Mouse (Mus musculus) right cerebral cortex, adult 18-20 months (tissue): ENCODE measurements around the gene Cand2.

Source experiments
- DNase-seq: peaks from one replicate; pipeline ENCODE4 v3.0.0; 2022; ENCODE audit warnings: mixed read lengths

Gene Cand2

DNA sequence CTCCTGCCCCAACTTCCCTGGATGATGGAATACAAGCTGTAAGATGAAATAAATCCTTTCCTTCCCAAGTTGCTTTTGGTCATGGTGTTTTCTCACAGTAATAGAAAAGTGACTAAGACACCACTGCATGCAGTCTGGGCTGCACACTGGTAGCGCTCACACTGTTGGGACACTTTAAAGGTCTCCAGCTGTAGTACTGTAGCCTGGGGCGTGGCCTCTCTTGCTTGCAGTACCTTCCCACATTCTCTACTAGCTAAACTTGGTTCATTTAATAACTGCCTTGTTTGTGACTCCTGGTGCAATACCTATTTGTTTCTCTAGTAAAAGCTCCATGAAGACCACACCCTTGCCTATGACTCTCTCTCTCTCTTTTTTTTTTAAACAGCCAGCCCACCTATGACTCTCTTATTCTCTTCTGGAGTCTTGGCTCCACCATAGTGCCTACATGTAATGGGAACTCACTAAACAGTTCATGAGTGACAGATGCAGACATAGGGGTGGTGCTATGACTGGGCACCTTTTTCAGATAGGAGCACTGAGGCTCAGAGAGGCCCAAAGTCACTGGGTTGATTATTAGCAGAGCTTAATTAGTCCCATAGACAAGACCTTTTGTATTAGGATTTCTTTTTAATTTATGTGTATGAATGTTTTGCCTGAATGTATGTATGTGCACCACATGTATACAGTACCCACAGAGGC is 58.0 kb downstream of the Cand2 start:
- no peak for DNase-seq

DNA sequence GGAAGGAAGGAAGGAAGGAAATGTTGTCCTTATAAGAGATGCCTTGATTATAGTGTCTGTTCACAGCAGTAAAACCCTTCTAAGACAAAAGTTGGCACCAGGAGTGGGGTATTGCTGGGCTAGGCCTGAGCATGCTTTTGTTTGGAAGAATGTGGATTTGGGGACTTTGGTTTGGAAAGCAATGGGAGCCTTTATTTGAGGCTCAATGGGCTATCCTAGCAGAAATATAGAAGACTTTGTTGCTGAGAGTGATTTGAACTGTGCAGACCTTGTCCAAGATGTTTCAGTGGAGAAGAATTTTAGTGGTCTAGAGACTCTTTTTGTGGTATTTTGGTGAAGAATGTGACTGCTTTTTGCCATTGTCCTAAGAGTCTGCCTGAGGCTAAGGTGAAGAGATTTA is 59.5 kb downstream of the Cand2 start:
- no peak for DNase-seq

DNA sequence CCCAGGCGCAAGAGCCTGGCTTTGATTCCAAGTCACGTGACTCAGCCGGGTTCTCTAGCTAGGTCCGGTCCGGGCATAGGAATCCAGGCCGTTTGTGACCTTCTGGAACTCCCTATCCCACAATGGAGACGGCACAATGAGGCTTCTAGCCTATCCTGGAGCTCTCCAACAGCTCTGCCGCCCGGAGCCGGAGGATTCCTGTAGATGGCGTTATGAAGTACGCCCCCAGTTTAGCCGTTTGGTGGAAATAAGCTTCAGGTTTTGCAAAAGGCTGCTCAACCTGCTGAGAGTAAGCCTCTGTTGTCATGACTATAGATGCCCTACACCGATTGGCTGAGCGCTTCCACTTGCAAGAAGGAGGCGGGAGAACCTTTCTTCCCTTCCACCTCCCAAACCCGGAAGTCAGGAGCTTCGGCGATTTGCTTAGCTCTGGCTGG is 63.8 kb downstream of the Cand2 start, which contains the start of gene Efcab12:
Efcab12 (minus strand) TSS at position 252 of the 437 bp plus-strand sequence.
- peak; percentile 88 for DNase-seq

GRCm38 (mm10) chr6:115838745-115839144 is 64.4 kb downstream of the Cand2 start:
- DNase-seq, result no peak

GRCm38 (mm10) chr6:115845006-115845405 is 70.7 kb downstream of the Cand2 start:
- no peak for DNase-seq

GRCm38 (mm10) chr6:115846640-115847411 is 72.5 kb downstream of the Cand2 start:
- peak; percentile 59 for DNase-seq

- DNase-seq, result no peak
Observed at GRCm38 (mm10) chr6:115848598-115849304, 74.4 kb downstream of the Cand2 start.

GRCm38 (mm10) chr6:115852446-115853090 is 78.2 kb downstream of the Cand2 start:
- DNase-seq, result no peak

- peak; percentile 100 for DNase-seq
Observed at GRCm38 (mm10) chr6:115853091-115853813, 78.9 kb downstream of the Cand2 start, which contains the start of the genes Mbd4 and Ift122. TSS of gene Mbd4 (minus strand) at chr6:115853371. TSS of gene Ift122 (plus strand) at chr6:115853470.

DNA sequence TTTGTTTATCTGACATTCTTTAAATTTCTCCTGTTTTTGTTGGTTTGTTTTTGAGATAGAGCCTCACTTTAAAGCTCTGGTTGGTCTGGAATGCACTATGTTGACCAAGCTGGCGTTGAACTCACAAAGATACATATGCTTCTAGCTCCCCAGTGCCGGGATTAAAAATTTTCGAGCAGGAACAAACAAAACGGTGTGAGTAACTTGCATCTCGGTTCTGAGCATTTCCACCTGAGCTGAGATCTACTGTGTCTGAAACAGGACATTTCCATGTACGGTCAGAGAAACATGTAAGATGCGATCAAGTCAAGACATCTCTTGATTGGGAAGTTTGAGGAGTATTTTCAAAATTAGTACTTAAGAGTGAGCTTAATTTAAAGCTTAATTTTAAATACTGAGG is 79.6 kb downstream of the Cand2 start:
- DNase-seq, result no peak

GRCm38 (mm10) chr6:115854432-115854831 is 80.1 kb downstream of the Cand2 start:
- DNase-seq, result no peak
